Comparison of ENCODE assay signal across 31 mouse cellular contexts in genomic region chr9:108404451-108404850, GRCm38 (mm10). TPM values are rescaled to one million over a fixed set of nuclear protein-coding genes. Genes with fewer than 3 reads are reported as not detected.
DNase-seq lines count a peak whose midpoint lies in the region; ATAC-seq and TF ChIP-seq lines count a peak whose summit lies in the region.
"Had no signal": no experiment of that assay in that cellular context is flagged by ENCODE, and none has a peak within 500 bp of the region (broad histone marks: within the 10 kb centered on the region; RNA-seq: fewer than 3 reads in every experiment).

No protein-coding gene starts in this region.

- H3K4me3 ChIP-seq in testis, adult 2 months (ENCODE audit: control insufficient read depth, low read depth, low read length) = no peak overlapping the region
- no peak overlapping the region for H3K4me3 ChIP-seq in liver, embryonic 12.5 days
- no peak overlapping the region for H3K4me3 ChIP-seq in forebrain, postnatal 0 days (ENCODE audit: low read depth, low read length)
- H3K4me3 ChIP-seq: embryonic facial prominence, embryonic 15.5 days; left cerebral cortex, adult 2 months; liver, embryonic 13.5 days; megakaryocyte, embryonic 14.5 days; midbrain, embryonic 15.5 days had no signal

- H3K27me3 ChIP-seq in testis, adult 2 months (ENCODE audit: control insufficient read depth, insufficient read depth, low read length) = no peaks in the 10 kb centered on the region
- no peaks in the 10 kb centered on the region for H3K27me3 ChIP-seq in liver, embryonic 12.5 days (replicated peaks)
- H3K27me3 ChIP-seq in forebrain, postnatal 0 days (ENCODE audit: insufficient read depth, low read length) = no peaks in the 10 kb centered on the region
- H3K27me3 ChIP-seq: CH12.LX; embryonic facial prominence, embryonic 15.5 days; liver, embryonic 13.5 days; midbrain, embryonic 15.5 days; Patski had no signal

- 30% methylated on average over 8 of the region's 8 CpGs for WGBS in liver, embryonic 12.5 days (ENCODE audit: insufficient replicate concordance)
- 84% methylated on average over 8 of the region's 8 CpGs for WGBS in forebrain, postnatal 0 days

- no peak for TF ChIP-seq CTCF in testis, adult 2 months (IDR thresholded peaks at IDR 0.05; ENCODE audit: control insufficient read depth, insufficient read depth, insufficient replicate concordance, low read depth, low read length)
- no peak for TF ChIP-seq CTCF in forebrain, postnatal 0 days (IDR thresholded peaks at IDR 0.05; ENCODE audit: low read depth)

- H3K9ac ChIP-seq in liver, embryonic 12.5 days = no peak overlapping the region
- H3K9ac ChIP-seq in forebrain, postnatal 0 days = no peak overlapping the region
- H3K9ac ChIP-seq: embryonic facial prominence, embryonic 15.5 days; liver, embryonic 13.5 days; midbrain, embryonic 15.5 days had no signal

- peaks cover 5% of the 10 kb centered on the region for H3K36me3 ChIP-seq in testis, adult 2 months (ENCODE audit: control insufficient read depth, insufficient read depth, low read length)
- no peaks in the 10 kb centered on the region for H3K36me3 ChIP-seq in liver, embryonic 12.5 days
- no peaks in the 10 kb centered on the region for H3K36me3 ChIP-seq in forebrain, postnatal 0 days (ENCODE audit: insufficient read depth)
- H3K36me3 ChIP-seq: embryonic facial prominence, embryonic 15.5 days; liver, embryonic 13.5 days; midbrain, embryonic 15.5 days had no signal

- peak; percentile 36 for DNase-seq in adrenal gland, postnatal 14 days
- DNase-seq in adrenal gland, adult 18-20 months (ENCODE audit: low spot score in 2 of 2) = no peak
- no peak for DNase-seq in testis, postnatal 14 days (ENCODE audit: low spot score)
- DNase-seq in heart, adult 9 months (ENCODE audit: low spot score in 2 of 2) = no peak
- no peak for DNase-seq in MN1 (ENCODE audit: low spot score)
- no peak for DNase-seq in forebrain, postnatal 0 days
- DNase-seq: cerebellum, adult 11-12 months; cerebellum, postnatal 14 days; heart, adult 11 months; heart, postnatal 36 days; kidney, adult 11 months; kidney, postnatal 14 days; left cerebral cortex, postnatal 4 days; liver, embryonic 13.5 days; right cerebral cortex, postnatal 14 days; spleen, adult 18-20 months had no signal

- H3K9me3 ChIP-seq in liver, embryonic 12.5 days (replicated peaks) = no peaks in the 10 kb centered on the region
- H3K9me3 ChIP-seq in forebrain, postnatal 0 days (ENCODE audit: low read length) = no peaks in the 10 kb centered on the region
- H3K9me3 ChIP-seq: embryonic facial prominence, embryonic 15.5 days; liver, embryonic 13.5 days; megakaryocyte, embryonic 14.5 days; midbrain, embryonic 15.5 days had no signal

- H3K4me1 ChIP-seq in testis, adult 2 months (ENCODE audit: control insufficient read depth, insufficient read depth, low read length) = peaks cover 4% of the 10 kb centered on the region
- peaks cover 10% of the 10 kb centered on the region for H3K4me1 ChIP-seq in liver, embryonic 12.5 days
- 0 out of 2 replicates have a peak, but pooled peaks cover 8% of the 10 kb centered on the region for H3K4me1 ChIP-seq in forebrain, postnatal 0 days (ENCODE audit: insufficient read depth)
- H3K4me1 ChIP-seq: embryonic facial prominence, embryonic 15.5 days; midbrain, embryonic 15.5 days had no signal

- peak overlapping the region; percentile 43 for H3K27ac ChIP-seq in testis, adult 2 months (ENCODE audit: control insufficient read depth, insufficient read depth, low read depth, low read length)
- no peak overlapping the region for H3K27ac ChIP-seq in liver, embryonic 12.5 days
- H3K27ac ChIP-seq in forebrain, postnatal 0 days (ENCODE audit: low read depth, low read length) = no peak overlapping the region
- H3K27ac ChIP-seq: embryonic facial prominence, embryonic 15.5 days; left cerebral cortex, adult 2 months; liver, embryonic 13.5 days; midbrain, embryonic 15.5 days had no signal

- peak overlapping the region; percentile 12 for H3K4me2 ChIP-seq in liver, embryonic 12.5 days
- no peak overlapping the region for H3K4me2 ChIP-seq in forebrain, postnatal 0 days (ENCODE audit: low read depth)
- H3K4me2 ChIP-seq: embryonic facial prominence, embryonic 15.5 days; liver, embryonic 13.5 days; midbrain, embryonic 15.5 days had no signal

- ATAC-seq in liver, embryonic 12.5 days = no peak
- no peak for ATAC-seq in forebrain, postnatal 0 days
- ATAC-seq: forebrain, embryonic 16.5 days; hindbrain, embryonic 16.5 days; midbrain, embryonic 15.5 days; Patski had no signal

- no peak for TF ChIP-seq POLR2A in testis, adult 2 months (IDR thresholded peaks at IDR 0.05; ENCODE audit: control insufficient read depth, low read depth, low read length)

RNA-seq across cellular contexts. Expression of gene 1700102P08Rik, which starts 11.8 kb away (rescaled TPM):
- total RNA-seq in adrenal gland, postnatal 14 days (2021) = 0.74 and 1.4 TPM in 2 replicates
- 1 to 10 TPM; 1.5 to 2.1 TPM for total RNA-seq in adrenal gland, adult 18-20 months (2021)
- polyA plus RNA-seq in testis, adult 2 months (2012; rRNA removed) = 72.2 and 91.0 TPM in 2 replicates
- 0.32 and 0.59 TPM in 2 replicates for polyA plus RNA-seq in liver, embryonic 12.5 days (2016; fragmentation: Nextera tagmentation; extraction: Ambion mirVana)
- 2.8 and 4.2 TPM in 2 replicates for total RNA-seq in forebrain, postnatal 0 days (2014; rRNA removed)
- polyA plus RNA-seq in forebrain, postnatal 0 days (2015; fragmentation: Nextera tagmentation; extraction: Ambion mirVana) = 0.87 and 1.2 TPM in 2 replicates

RNA-seq across cellular contexts. Expression of gene Ccdc36, which starts 23.8 kb away (rescaled TPM):
- total RNA-seq in adrenal gland, postnatal 14 days (2021) = not detected in 2 replicates
- total RNA-seq in adrenal gland, adult 18-20 months (2021) = not detected
- polyA plus RNA-seq in testis, adult 2 months (2012; rRNA removed) = 5.3 and 5.8 TPM in 2 replicates
- 0.55 TPM in 2 replicates for polyA plus RNA-seq in liver, embryonic 12.5 days (2016; fragmentation: Nextera tagmentation; extraction: Ambion mirVana)
- 1.8 and 1.9 TPM in 2 replicates for total RNA-seq in forebrain, postnatal 0 days (2014; rRNA removed)
- polyA plus RNA-seq in forebrain, postnatal 0 days (2015; fragmentation: Nextera tagmentation; extraction: Ambion mirVana) = 1.2 and 1.8 TPM in 2 replicates
- total RNA-seq: gastrocnemius, adult 8-10 months; heart, postnatal 36 days; neutrophil, adult 5-6 weeks had no signal
- polyA plus RNA-seq: Patski had no signal

RNA-seq across cellular contexts. Expression of gene BC048562, which starts 31.8 kb away (rescaled TPM):
- not detected in 2 replicates for total RNA-seq in adrenal gland, postnatal 14 days (2021)
- total RNA-seq in adrenal gland, adult 18-20 months (2021) = not detected
- polyA plus RNA-seq in testis, adult 2 months (2012; rRNA removed) = 91.8 and 100 TPM in 2 replicates
- not detected in 2 replicates for polyA plus RNA-seq in liver, embryonic 12.5 days (2016; fragmentation: Nextera tagmentation; extraction: Ambion mirVana)
- total RNA-seq in forebrain, postnatal 0 days (2014; rRNA removed) = not detected in 2 replicates
- not detected in 2 replicates for polyA plus RNA-seq in forebrain, postnatal 0 days (2015; fragmentation: Nextera tagmentation; extraction: Ambion mirVana)
- total RNA-seq: CH12.LX; gastrocnemius, adult 8-10 months; heart, postnatal 36 days; left cerebral cortex, adult 2 months; left cerebral cortex, postnatal 4 days; neutrophil, adult 5-6 weeks had no signal
- polyA plus RNA-seq: embryonic facial prominence, embryonic 15.5 days; forebrain, embryonic 16.5 days; heart, embryonic 14.5 days; hindbrain, embryonic 16.5 days; liver, embryonic 13.5 days; lung, embryonic 16.5 days; midbrain, embryonic 15.5 days; Patski; thymus, postnatal 0 days had no signal

RNA-seq across cellular contexts. Expression of gene Ccdc71, which starts 55.9 kb away (rescaled TPM):
- total RNA-seq in adrenal gland, postnatal 14 days (2021) = 35.1 and 36.4 TPM in 2 replicates
- total RNA-seq in adrenal gland, adult 18-20 months (2021) = 10 to 100 TPM; 25.6 to 42.3 TPM
- polyA plus RNA-seq in testis, adult 2 months (2012; rRNA removed) = 19.4 and 20.6 TPM in 2 replicates
- polyA plus RNA-seq in liver, embryonic 12.5 days (2016; fragmentation: Nextera tagmentation; extraction: Ambion mirVana) = 28.5 and 32.9 TPM in 2 replicates
- total RNA-seq in forebrain, postnatal 0 days (2014; rRNA removed) = 37.2 and 38.7 TPM in 2 replicates
- polyA plus RNA-seq in forebrain, postnatal 0 days (2015; fragmentation: Nextera tagmentation; extraction: Ambion mirVana) = 51.6 and 55.8 TPM in 2 replicates

RNA-seq across cellular contexts. Expression of gene Usp4, which starts 56.8 kb away (rescaled TPM):
- total RNA-seq in adrenal gland, postnatal 14 days (2021) = 101 and 117 TPM in 2 replicates
- 100 to 1,000 TPM; 107 to 126 TPM for total RNA-seq in adrenal gland, adult 18-20 months (2021)
- 115 and 116 TPM in 2 replicates for polyA plus RNA-seq in testis, adult 2 months (2012; rRNA removed)
- 87.4 and 92.1 TPM in 2 replicates for polyA plus RNA-seq in liver, embryonic 12.5 days (2016; fragmentation: Nextera tagmentation; extraction: Ambion mirVana)
- total RNA-seq in forebrain, postnatal 0 days (2014; rRNA removed) = 112 and 134 TPM in 2 replicates
- 93.9 and 112 TPM in 2 replicates for polyA plus RNA-seq in forebrain, postnatal 0 days (2015; fragmentation: Nextera tagmentation; extraction: Ambion mirVana)
